14 mouse cellular contexts compared by ENCODE assay signal in the genomic region with DNA sequence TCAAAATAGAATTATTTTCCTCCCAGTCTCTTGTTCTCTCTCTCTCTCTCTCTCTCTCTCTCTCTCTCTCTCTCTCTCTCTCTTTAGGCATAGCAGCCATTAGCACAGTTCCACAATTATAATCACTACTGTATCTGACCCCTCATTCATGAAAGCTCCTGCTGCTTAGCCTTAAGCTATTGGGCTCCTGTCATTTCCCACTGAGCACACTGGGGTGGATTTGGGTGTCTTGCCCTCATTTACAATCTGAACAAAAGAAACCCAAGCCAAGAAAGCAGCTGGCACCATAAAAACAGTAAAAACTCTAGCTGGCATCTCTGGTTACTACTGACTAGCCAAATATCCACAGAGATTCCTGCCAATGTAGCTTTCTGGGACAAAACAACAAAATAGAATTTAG.
DNase-seq lines count a peak whose midpoint lies in the region; ATAC-seq and TF ChIP-seq lines count a peak whose summit lies in the region.
"Had no signal": no experiment of that assay in that cellular context is flagged by ENCODE, and none has a peak within 500 bp of the region (broad histone marks: within the 10 kb centered on the region; RNA-seq: fewer than 3 reads in every experiment).

No protein-coding gene starts in this region.

- peak; percentile 23; the same call in 1 of the 2 replicates for ATAC-seq in midbrain, postnatal 0 days (ENCODE audit: low FRiP score)

- no peaks in the 10 kb centered on the region for H3K9me3 ChIP-seq in midbrain, postnatal 0 days (ENCODE audit: low read length)
- H3K9me3 ChIP-seq: embryonic facial prominence, embryonic 15.5 days had no signal

- no peaks in the 10 kb centered on the region for H3K36me3 ChIP-seq in midbrain, postnatal 0 days (ENCODE audit: insufficient read depth, low read length)
- H3K36me3 ChIP-seq: embryonic facial prominence, embryonic 15.5 days had no signal

- peak; percentile 4 for DNase-seq in adrenal gland, postnatal 10 days
- no peak for DNase-seq in adrenal gland, postnatal 25 days
- DNase-seq in layer of hippocampus, adult 9-11 months: peak; percentile 13
- DNase-seq in layer of hippocampus, adult 9-10 months (ENCODE audit: low spot score): no peak
- DNase-seq in brain, embryonic 18.5 days (ENCODE audit: low read depth, low spot score): peak; percentile 46
- DNase-seq in midbrain, postnatal 0 days (ENCODE audit: low spot score): peak; percentile 66
- DNase-seq in gastrocnemius, postnatal 14 days: no peak
- DNase-seq in gastrocnemius, postnatal 10 days: no peak
- DNase-seq: adrenal gland, adult 8-10 months; kidney, adult 18-20 months; right cerebral cortex, adult 18-20 months; thymus, adult 2 months had no signal

- no peak overlapping the region for H3K4me3 ChIP-seq in midbrain, postnatal 0 days (ENCODE audit: low read depth, low read length)
- H3K4me3 ChIP-seq: embryonic facial prominence, embryonic 15.5 days had no signal

- H3K4me2 ChIP-seq in midbrain, postnatal 0 days (ENCODE audit: low read depth, low read length, poor library complexity, severe bottlenecking): no peak overlapping the region
- H3K4me2 ChIP-seq: embryonic facial prominence, embryonic 15.5 days had no signal

- H3K27ac ChIP-seq in midbrain, postnatal 0 days (ENCODE audit: low read depth, low read length): no peak overlapping the region
- H3K27ac ChIP-seq: embryonic facial prominence, embryonic 15.5 days; macrophage had no signal

- no peak overlapping the region for H3K9ac ChIP-seq in midbrain, postnatal 0 days (replicated peaks; ENCODE audit: low read length, poor library complexity, severe bottlenecking)
- H3K9ac ChIP-seq: embryonic facial prominence, embryonic 15.5 days had no signal

- no peak for TF ChIP-seq CTCF in midbrain, postnatal 0 days (IDR thresholded peaks at IDR 0.05)

- no peaks in the 10 kb centered on the region for H3K27me3 ChIP-seq in midbrain, postnatal 0 days (ENCODE audit: insufficient read depth, low read length)
- H3K27me3 ChIP-seq: embryonic facial prominence, embryonic 15.5 days had no signal

- no peaks in the 10 kb centered on the region for H3K4me1 ChIP-seq in midbrain, postnatal 0 days (ENCODE audit: insufficient read depth, low read length)
- H3K4me1 ChIP-seq: embryonic facial prominence, embryonic 15.5 days had no signal

- intact Hi-C loops in gastrocnemius, postnatal 14 days (cut with DNase I; ENCODE audit: low total_unique reads): no loop called here

Comparison
In these comparisons a context has a peak if more than half of its experiments do, and no peak if none do; other contexts are left out.
1. DNase-seq: peak in adrenal gland, postnatal 10 days (single experiment), layer of hippocampus, adult 9-11 months (single experiment), brain, embryonic 18.5 days (single experiment) and midbrain, postnatal 0 days (single experiment); none in adrenal gland, postnatal 25 days (single experiment), layer of hippocampus, adult 9-10 months (single experiment), gastrocnemius, postnatal 14 days (single experiment) and gastrocnemius, postnatal 10 days (single experiment).